Mouse (Mus musculus) T-cell, adult 2 months (primary cell): ENCODE data around the gene Agap2.

Experiments used
- DNase-seq: peaks from one replicate; pipeline ENCODE4 v3.0.0; 2022; ENCODE audit warnings: low spot score

Gene Agap2

DNA sequence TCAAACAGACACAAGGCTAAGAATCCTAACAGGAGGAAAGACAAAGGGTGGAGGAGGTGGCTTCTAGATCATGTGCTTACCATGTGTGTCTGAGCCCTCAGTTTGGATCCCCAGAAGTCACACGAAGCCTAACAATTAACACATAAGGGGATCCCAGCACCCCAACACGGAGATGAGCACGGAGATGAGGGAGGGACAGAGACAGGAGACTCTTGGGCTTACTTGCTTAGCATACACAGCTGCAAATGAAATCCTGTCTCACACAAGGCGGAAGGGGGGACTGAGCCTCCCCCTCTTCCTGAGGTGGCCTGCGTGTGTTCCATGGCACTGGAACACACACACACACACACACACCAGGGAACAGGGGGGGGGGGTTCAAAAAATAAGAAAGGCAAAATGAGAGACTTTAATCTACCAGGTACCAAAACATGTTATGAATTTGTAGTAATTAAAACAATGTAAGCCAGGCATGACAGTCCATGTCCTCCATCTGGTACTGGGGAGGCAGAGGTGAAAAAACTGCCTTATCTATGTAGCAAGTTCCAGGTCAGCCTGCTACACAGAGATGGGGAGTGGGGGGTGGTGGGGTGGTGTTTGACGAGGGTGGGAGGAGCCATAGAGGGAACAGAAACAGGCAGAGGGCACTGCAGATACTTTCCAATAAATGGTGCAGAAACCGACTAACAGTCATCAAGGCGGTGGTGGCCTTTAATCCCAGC, 60.2 kb downstream of the Agap2 start:
- peak; percentile 86 for DNase-seq

DNA sequence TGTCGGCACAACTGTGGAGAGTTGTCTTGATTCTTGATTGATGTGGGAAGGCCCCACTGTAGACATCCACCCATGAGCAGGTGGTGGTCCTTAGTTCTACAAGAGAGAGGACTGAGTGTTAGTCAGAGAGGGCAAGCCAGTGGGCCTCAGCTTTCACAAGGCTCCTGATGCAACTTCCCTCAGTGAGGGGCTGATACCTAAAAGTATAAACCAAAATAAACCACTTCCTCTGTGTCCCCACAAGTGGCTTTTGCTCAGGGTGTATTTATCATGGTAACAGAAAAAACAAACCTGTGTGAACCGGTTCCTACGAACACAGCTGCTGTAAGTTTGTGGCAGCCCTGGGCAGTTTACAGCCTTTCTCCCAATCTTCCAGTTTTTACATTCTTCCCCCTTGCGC, 61.4 kb downstream of the Agap2 start:
- DNase-seq = peak; percentile 86

DNA sequence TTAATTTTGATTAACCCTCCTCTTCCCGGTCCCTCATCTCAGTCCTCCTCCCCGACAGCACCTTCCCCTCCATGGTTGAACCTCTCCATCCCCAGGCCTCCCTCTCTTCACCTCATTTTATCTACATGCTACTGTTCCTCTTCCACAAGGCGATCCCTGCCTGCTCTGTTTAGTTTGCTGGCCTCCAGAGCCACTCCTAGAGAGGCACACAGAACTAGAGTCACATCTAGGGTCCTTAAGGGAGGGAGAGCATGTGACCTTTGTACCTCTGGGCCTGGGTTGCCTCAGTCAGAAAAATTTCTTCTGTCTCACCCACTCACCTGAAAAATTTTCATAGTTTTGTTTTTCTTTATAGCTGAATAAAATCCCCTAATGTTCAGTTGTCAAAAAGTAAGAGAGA, 62.8 kb downstream of the Agap2 start:
- DNase-seq = no peak

DNA sequence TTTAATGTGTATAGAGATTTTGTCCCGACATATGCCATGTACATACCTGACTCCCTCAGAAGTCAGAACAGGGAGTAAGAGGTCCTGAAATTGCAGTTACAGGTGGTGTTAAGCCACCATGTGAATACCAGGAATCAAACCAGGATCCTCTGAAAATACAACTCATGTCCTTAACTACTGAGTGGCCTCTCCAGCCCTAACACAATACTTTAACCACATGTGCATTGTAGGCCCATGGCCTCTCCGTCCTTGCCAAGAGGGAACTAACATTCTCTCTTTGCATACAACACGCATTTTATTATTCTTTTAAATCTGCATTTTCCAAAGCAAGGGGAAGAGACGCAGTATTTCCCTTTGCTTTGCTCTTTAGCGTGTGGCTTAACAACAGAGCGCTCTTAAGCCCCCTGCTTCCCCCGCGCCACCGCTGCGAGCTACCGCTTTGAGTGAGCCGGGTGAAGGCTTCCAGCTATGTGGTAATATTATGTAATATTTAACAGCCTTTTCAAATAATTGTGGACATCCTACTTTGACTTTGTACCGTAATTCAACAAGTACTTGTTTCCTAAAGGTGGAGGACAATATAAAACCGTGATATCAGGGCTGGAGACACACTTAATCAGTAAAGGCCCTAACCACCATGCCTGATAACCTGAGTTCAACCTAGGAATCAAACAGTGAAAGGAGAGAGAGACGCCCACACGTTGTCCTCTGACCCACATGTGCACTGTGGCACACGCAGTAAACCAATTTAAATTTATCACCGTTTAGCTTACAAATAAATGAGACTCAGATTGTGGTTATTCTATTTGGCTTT, 63.5 kb downstream of the Agap2 start:
- DNase-seq = no peak

DNA sequence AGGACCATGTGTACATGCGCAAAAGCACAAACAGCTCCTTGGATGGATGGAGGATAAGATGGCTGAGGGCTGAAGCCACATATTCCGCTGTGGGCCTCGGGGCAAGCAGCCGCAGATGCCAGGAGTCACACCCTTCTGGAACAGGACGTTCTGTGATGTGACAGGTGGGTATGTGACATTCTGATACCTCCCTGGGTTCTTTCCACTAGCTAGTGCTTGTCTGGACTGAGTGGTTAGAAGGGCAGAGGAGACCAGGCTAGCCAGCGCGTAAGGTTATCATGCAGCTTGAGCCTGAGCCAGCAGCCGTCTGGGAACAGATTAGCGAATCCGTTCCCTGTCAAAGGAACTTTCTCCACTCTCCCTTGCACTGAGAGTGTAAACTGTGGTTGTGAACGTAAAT, 65.9 kb downstream of the Agap2 start:
- no peak for DNase-seq

DNA sequence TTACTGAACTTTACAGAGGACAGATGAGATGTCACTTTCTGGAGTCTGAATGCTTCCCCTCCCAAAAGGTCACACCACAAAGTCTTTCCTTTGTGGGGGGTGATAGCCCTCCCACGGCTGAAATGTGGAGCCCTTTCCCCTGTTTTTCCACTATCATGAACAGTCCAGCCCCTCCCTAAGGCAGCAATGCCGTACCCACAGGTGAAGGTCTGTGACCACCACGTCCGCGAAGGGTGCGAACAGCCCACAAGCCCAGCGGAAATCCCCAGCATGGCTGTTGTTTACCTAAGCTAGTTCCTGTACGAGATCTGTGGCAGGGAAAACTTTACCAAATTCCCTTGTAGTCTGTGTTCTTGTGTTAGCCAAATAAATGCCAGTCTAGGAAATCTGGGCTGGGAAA, 66.4 kb downstream of the Agap2 start:
- peak; percentile 91 for DNase-seq
